Mouse (Mus musculus) midbrain, embryonic 11.5 days (tissue): ENCODE measurements around the gene Gm11011. TPM values are rescaled to one million over a fixed set of nuclear protein-coding genes. Genes with fewer than 3 reads are reported as not detected.
"Not testable (repeated sequence)": the region's sequence is repeated elsewhere in the genome, so short reads cannot be mapped to it uniquely, and the experiment has no call there.

Source experiments
- ATAC-seq: fragments of 200-750 bp; cut with Nextera tagmentation; 2 replicates; pipeline ENCODE4 v1.8.0; 2017; ENCODE audit warnings: moderate TSS enrichment, moderate library complexity; ENCODE audit not compliant: low FRiP score
- DNase-seq: peaks from one replicate; pipeline ENCODE4 v3.0.0; 2015; ENCODE audit warnings: low spot score; ENCODE audit errors: missing footprints
- H3K27ac ChIP-seq: fragments of 300-500 bp; sonication (generic); 2 replicates; pipeline ENCODE4 v1.5.1; 2014; ENCODE audit warnings: low read depth, low read length
- H3K27me3 ChIP-seq: fragments of 300-500 bp; sonication (generic); 2 replicates; pipeline ENCODE4 v1.6.1; 2014; ENCODE audit warnings: mild to moderate bottlenecking, low read length, moderate library complexity, mixed read lengths; ENCODE audit not compliant: control insufficient read depth, insufficient read depth
- H3K36me3 ChIP-seq: fragments of 300-500 bp; sonication (generic); 2 replicates; pipeline ENCODE4 v1.6.1; 2014; ENCODE audit warnings: mild to moderate bottlenecking, low read length, moderate library complexity, mixed read lengths; ENCODE audit not compliant: control insufficient read depth, insufficient read depth
- H3K4me1 ChIP-seq: fragments of 300-500 bp; sonication (generic); 2 replicates; pipeline ENCODE4 v1.6.1; 2014; ENCODE audit warnings: low read length; ENCODE audit not compliant: control insufficient read depth, insufficient read depth
- H3K4me2 ChIP-seq: fragments of 300-500 bp; sonication (generic); 2 replicates; pipeline ENCODE4 v1.6.1; 2014; ENCODE audit warnings: mild to moderate bottlenecking, moderate library complexity
- H3K4me3 ChIP-seq: fragments of 300-500 bp; sonication (generic); 2 replicates; pipeline ENCODE4 v1.5.1; 2014; ENCODE audit warnings: low read depth, low read length
- H3K9ac ChIP-seq: fragments of 300-500 bp; sonication (generic); 2 replicates; pipeline ENCODE4 v1.6.1; 2014; ENCODE audit warnings: low read length
- H3K9me3 ChIP-seq: fragments of 300-500 bp; sonication (generic); 2 replicates; pipeline ENCODE4 v1.6.1; 2016; ENCODE audit warnings: low read length; ENCODE audit not compliant: control insufficient read depth
- WGBS: fragments of 180-500 bp; shearing (Covaris S2); extraction: QIAGEN DNeasy Blood & Tissue Kit; methylation state at CpG from one replicate; pipeline ENCODE4 v1.1.7; 2014; 5-methylcytosine and 5-hydroxymethylcytosine counted together
- polyA plus RNA-seq: library from polyadenylated mRNA; unstranded; fragments of >200 nt; fragmentation: Nextera tagmentation; extraction: Ambion mirVana; gene quantifications from 2 replicates; pipeline ENCODE4 v1.2.1, GENCODE M21; 2014

Gene Gm11011
- polyA plus RNA-seq: not detected in 2 replicates

DNA sequence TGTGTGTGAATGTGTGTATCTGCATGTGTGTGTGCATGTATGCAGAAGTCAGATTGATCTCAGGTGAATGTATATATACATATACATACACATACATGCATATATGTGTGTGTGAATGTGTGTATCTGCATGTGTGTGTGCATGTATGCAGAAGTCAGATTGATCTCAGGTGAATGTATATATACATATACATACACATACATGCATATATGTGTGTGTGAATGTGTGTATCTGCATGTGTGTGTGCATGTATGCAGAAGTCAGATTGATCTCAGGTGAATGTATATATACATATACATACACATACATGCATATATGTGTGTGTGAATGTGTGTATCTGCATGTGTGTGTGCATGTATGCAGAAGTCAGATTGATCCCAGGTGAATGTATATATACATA lies at the start of gene Gm11011:
Gene Gm11011 (minus strand): TSS at position 101 of the 400 bp plus-strand sequence.
- H3K9ac ChIP-seq, H3K27ac ChIP-seq, H3K4me1 ChIP-seq, DNase-seq, H3K4me3 ChIP-seq, H3K4me2 ChIP-seq, ATAC-seq, H3K36me3 ChIP-seq, H3K27me3 ChIP-seq, H3K9me3 ChIP-seq: not testable (repeated sequence)

DNA sequence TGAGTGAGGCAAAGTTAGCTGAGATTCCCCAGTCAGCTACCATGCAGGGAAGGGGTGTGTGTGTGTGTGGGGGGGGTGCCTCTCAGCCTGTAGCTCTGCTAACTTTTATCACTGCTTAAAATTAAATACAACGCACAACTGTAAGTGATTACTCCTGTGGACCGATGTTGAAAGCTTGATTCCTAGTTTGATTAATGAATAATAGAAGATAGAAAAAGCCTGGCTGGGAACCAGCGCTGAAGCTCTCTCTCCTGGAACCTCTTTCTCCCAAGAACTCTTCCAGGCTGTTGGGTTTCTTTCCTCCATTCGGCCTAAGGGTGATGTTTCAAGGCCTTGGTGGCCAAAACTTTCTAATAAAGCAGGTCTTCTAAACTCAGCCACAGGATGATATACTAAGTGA lies 48.9 kb upstream of the Gm11011 start:
- peaks cover 2% of the 10 kb centered on the region; the same call in 1 of the 2 replicates for H3K27me3 ChIP-seq
- WGBS: 85% methylated on average over 4 of the region's 4 CpGs
- H3K4me1 ChIP-seq: peaks cover 3% of the 10 kb centered on the region; the same call in 1 of the 2 replicates
- no peak overlapping the region for H3K9ac ChIP-seq
- H3K4me3 ChIP-seq: no peak overlapping the region
- no peaks in the 10 kb centered on the region for H3K36me3 ChIP-seq
- no peak overlapping the region for H3K4me2 ChIP-seq
- ATAC-seq (no peak), DNase-seq (no peak)
- H3K9me3 ChIP-seq: no peaks in the 10 kb centered on the region
- H3K27ac ChIP-seq: no peak overlapping the region

DNA sequence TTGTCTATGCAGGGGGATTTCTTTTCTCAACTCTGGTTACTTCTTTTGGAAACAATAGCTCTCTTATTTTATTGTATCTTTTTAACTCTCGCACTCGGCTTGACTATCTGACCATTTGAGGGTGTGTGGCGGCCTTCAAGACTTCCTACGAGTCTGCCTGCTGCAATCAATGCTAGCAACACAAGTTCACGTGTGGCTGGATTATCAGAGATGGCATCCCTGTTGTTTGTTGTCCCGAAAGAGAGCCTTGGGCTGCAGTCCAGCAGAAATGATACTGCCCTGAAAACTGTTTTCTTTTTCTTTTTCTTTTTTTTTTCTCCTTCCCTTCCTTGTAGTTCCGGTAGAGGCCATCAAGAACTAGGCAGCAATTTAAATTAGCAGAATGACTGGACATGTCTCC lies 47.9 kb upstream of the Gm11011 start:
- Histone ChIP-seq H3K9me3 (no peaks in the 10 kb centered on the region), H3K4me1 (peaks cover 3% of the 10 kb centered on the region; the same call in 1 of the 2 replicates), H3K4me2 (no peak overlapping the region), H3K27me3 (peaks cover 2% of the 10 kb centered on the region; the same call in 1 of the 2 replicates), H3K36me3 (no peaks in the 10 kb centered on the region), H3K27ac (no peak overlapping the region), H3K9ac (no peak overlapping the region), H3K4me3 (no peak overlapping the region)
- 69% methylated on average over 7 of the region's 7 CpGs for WGBS
- DNase-seq (no peak), ATAC-seq (no peak)

DNA sequence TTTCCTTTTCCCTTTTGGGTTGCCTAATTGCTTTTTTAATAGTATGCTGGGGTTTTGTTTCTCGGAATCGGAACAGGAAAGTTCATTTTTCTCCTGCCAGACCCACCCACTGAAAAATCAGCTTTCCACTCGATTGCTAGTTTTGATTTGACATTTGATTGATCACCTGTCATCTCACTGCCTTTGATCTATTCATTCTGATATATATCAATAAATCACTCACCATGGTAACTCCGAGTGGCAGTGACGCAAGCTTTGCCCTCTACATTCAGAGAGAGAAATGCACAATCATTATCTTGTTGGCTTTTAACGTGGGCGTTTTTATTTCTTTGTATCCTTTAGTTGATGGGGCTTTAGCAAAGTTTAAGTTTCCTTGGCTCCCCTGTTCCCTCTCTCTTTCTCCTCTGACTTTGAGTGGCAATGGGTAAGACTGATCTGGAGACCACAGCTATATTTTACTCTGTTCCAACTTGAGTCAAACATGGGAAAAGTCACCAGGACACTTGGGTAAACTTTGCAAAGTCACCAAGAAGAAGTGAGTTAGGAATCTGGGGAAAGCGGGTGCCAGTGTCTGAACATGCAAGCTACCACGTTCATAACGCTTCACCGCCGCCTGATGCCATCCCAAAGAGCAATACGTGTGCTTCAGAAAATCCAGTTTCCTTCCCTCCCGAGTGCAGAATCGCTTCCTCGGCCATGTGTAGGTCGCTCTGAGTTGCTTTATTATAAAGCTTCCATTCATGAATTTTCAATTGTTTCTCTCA lies 47.3 kb upstream of the Gm11011 start:
- H3K27me3 ChIP-seq: peaks cover 2% of the 10 kb centered on the region; the same call in 1 of the 2 replicates
- no peak for DNase-seq
- H3K9me3 ChIP-seq: no peaks in the 10 kb centered on the region
- no peaks in the 10 kb centered on the region for H3K36me3 ChIP-seq
- 0 out of 2 replicates have a peak overlapping the region, but pooled peaks have one; percentile 59 for H3K4me3 ChIP-seq
- 72% methylated on average over 17 of the region's 17 CpGs for WGBS
- H3K4me2 ChIP-seq: no peak overlapping the region
- H3K4me1 ChIP-seq: peaks cover 3% of the 10 kb centered on the region; the same call in 1 of the 2 replicates
- H3K9ac ChIP-seq: no peak overlapping the region
- no peak overlapping the region for H3K27ac ChIP-seq
- no peak for ATAC-seq

DNA sequence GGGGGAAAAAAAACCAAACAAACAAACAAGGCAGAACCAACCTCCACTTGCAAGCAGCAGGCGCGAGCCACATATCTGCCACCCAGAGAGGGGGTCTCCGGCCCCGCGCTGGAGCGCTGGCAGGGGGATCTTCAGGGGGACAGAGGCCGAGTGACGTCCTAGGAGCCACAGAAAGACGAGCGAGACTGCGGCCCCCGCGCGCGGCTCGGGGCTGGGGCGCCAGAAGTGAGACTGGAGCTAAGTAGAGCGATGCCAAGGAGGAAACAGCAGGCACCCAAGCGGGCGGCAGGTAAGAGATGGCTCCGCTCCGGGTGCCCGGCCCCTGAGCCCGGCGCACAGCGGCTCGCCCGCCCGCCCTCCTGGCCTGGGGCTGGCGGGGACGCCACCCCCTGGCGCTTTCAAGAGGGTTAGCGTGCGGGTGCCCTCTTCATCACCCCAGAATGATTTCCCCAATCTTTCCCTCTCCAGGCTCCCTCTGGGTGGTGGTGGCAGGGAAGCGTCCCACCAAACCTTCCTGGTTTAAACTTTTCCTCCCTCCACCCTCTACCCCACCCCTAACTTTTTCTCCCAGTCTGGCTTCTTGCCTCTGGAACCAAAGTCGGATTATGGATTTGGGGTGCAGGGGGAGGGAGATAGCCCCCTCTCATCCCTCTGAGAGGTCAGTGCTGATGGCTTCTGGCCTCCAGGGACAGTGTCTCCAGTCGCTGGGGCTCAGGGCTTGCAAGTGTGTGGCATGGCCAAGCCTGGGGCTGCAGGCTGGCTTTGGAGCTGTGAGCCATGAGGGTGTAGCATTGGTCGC lies 46.1 kb upstream of the Gm11011 start:
- H3K9ac ChIP-seq: peak overlapping the region; percentile 77
- no peaks in the 10 kb centered on the region for H3K9me3 ChIP-seq
- WGBS: under 1% methylated on average over 38 of the region's 38 CpGs
- H3K4me1 ChIP-seq: peaks cover 3% of the 10 kb centered on the region; the same call in 1 of the 2 replicates
- H3K4me3 ChIP-seq: peak overlapping the region; percentile 59
- DNase-seq (peak; percentile 92), ATAC-seq (peak; percentile 42)
- H3K4me2 ChIP-seq: peak overlapping the region; percentile 99
- no peaks in the 10 kb centered on the region for H3K36me3 ChIP-seq
- H3K27me3 ChIP-seq: peaks cover 2% of the 10 kb centered on the region; the same call in 1 of the 2 replicates
- H3K27ac ChIP-seq: no peak overlapping the region

DNA sequence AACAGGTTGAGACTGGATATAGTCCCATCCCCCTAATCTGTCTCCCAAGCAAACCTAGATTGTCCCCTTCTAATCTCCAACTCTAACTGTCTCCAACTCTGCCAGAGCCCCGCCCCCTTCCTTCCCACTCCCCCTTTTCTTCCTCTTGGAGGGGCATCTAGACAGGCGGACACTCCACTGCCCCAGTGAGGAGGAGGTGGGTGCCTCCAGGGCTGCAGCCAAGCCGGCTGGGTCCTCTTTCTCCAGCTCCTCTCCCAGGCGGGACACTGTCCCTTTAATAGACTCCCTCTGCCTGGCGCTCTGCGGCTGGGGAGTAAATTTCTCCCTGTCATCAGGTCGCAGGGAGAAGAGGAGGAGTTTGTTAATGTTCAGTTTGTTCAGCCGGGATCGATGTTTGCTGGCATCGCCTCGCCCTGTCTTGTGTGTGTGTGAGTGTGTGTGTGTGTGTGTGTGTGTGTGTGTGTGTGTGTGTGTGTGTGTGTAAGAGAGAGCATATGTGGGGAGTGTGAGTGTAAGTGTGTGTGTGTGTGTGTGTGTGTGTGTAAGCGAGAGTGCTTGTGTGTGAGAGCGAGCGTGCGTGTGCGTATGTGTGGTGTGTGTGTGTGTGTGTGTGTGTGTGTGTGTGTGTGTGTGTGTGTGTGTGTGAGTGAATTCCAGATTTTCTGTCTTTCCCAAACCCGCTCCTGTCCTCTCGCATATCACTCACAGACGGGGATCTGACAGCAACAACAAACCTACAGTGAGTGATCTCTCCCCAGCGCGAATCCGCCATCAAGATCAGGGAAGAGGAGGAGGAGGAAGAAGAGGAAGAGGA lies 45.0 kb upstream of the Gm11011 start, which contains the start of gene Tshz2:
Gene Tshz2 (plus strand): TSS at position 676 of the 814 bp plus-strand sequence.
- Histone ChIP-seq H3K27me3 (peaks cover 2% of the 10 kb centered on the region; the same call in 1 of the 2 replicates), H3K27ac (no peak within 1 kb of the TSS), H3K9ac (peak within 1 kb of the TSS; percentile 77), H3K4me3 (peak within 1 kb of the TSS; percentile 59), H3K4me2 (peak within 1 kb of the TSS; percentile 99), H3K4me1 (peaks cover 3% of the 10 kb centered on the region; the same call in 1 of the 2 replicates), H3K36me3 (no peaks in the 10 kb centered on the region), H3K9me3 (no peaks in the 10 kb centered on the region)
- ATAC-seq: peak; percentile 86
- DNase-seq: peak; percentile 91
- 0% methylated on average over 22 of the region's 22 CpGs for WGBS

DNA sequence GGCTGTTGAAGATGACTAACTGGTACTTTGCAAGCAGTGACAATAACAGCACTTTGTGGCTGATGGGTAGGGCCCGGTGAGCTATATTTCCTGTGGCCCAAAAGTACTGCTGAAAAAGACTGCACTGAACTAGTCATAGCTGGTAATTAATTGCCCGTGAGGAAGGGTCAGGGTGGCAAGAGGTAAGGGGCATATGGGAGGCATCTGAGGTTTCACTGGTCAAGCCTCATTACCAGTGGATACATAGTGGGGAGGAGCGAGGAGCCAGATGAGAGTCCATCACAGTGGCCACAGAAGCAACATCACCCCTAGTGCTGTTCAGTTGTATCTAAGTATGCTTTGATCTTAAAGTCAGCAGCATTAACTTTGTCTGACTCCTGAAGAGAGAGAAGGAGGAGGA lies 42.5 kb upstream of the Gm11011 start:
- no peak for DNase-seq
- Histone ChIP-seq H3K9me3 (no peaks in the 10 kb centered on the region), H3K27ac (no peak overlapping the region), H3K36me3 (no peaks in the 10 kb centered on the region), H3K27me3 (peaks cover 2% of the 10 kb centered on the region; the same call in 1 of the 2 replicates), H3K4me2 (no peak overlapping the region), H3K9ac (no peak overlapping the region), H3K4me3 (no peak overlapping the region), H3K4me1 (peaks cover 3% of the 10 kb centered on the region; the same call in 1 of the 2 replicates)
- WGBS: 90% methylated on average over 3 of the region's 3 CpGs
- ATAC-seq: no peak

DNA sequence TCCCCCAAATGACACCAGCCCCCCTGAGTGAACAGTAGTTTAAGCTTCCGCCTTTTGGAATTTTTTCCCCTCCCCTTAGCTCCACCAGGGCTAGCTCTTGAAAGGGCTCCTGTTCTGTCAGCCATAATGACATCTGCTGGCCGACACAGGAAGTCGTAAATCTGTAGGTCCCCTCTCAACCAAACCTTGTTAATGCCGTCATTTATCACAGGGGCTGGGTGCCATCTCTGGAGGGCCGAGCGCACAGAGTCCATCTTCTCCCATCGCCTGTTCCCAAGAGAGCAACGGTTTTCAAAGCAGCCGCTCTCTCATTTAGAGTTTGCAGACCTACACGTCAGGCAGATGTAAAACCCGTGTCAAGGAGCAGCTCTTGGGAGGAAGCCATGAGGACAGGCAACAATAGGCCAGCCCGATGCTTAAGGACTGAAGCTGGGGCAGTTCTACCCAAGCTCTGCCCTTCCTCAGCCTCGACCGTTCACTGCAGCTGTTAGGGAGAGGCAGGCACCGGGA lies 33.7 kb upstream of the Gm11011 start:
- H3K4me3 ChIP-seq: no peak overlapping the region
- no peak overlapping the region for H3K9ac ChIP-seq
- H3K4me2 ChIP-seq: no peak overlapping the region
- DNase-seq: no peak
- H3K36me3 ChIP-seq: no peaks in the 10 kb centered on the region
- no peaks in the 10 kb centered on the region for H3K9me3 ChIP-seq
- no peaks in the 10 kb centered on the region; the same call in 1 of the 2 replicates for H3K4me1 ChIP-seq
- H3K27me3 ChIP-seq: no peaks in the 10 kb centered on the region
- 0 out of 2 replicates have a peak, but pooled peaks have one; percentile 50 for ATAC-seq
- 58% methylated on average over 15 of the region's 15 CpGs for WGBS
- no peak overlapping the region for H3K27ac ChIP-seq
